Mouse (Mus musculus) myocyte (in vitro differentiated cells): ENCODE results near the gene Iqgap2. TPM values are rescaled to one million over a fixed set of nuclear protein-coding genes. Genes with fewer than 3 reads are reported as not detected.

Source experiments
- H3K27me3 ChIP-seq: one replicate; pipeline ENCODE4 v1.6.1; 2011; ENCODE audit not compliant: control insufficient read depth, insufficient read depth, insufficient read length
- H3K36me3 ChIP-seq: one replicate; pipeline ENCODE4 v1.6.1; 2011; ENCODE audit not compliant: control insufficient read depth, insufficient read depth
- H3K4me2 ChIP-seq: one replicate; pipeline ENCODE4 v1.6.1; 2011; ENCODE audit warnings: low read depth, control low read depth
- H3K4me3 ChIP-seq: one replicate; pipeline ENCODE4 v1.5.1; 2011; ENCODE audit warnings: mild to moderate bottlenecking, control low read depth, moderate library complexity
- H3K79me2 ChIP-seq: one replicate; pipeline ENCODE4 v1.6.1; 2011; ENCODE audit not compliant: control insufficient read depth, insufficient read depth
- H3ac ChIP-seq: one replicate; pipeline ENCODE4 v1.6.1; 2011; ENCODE audit not compliant: control insufficient read depth, insufficient read length
- CEBPB ChIP-seq: IDR thresholded peaks from 2 replicates; pipeline ENCODE4 v1.6.1; 2011; ENCODE audit warnings: mild to moderate bottlenecking, moderate library complexity; ENCODE audit not compliant: poor library complexity, insufficient read depth, severe bottlenecking
- E2F4 ChIP-seq: IDR thresholded peaks from one replicate; pipeline ENCODE4 v1.6.1; 2011; ENCODE audit warnings: mild to moderate bottlenecking, control low read depth, moderate library complexity; ENCODE audit not compliant: insufficient read depth
- MAX ChIP-seq: IDR thresholded peaks from one replicate; pipeline ENCODE4 v1.6.1; 2011; ENCODE audit warnings: low read depth, mild to moderate bottlenecking, control low read depth
- MYOD1 ChIP-seq, 3 experiments: IDR thresholded peaks; one replicate each; pipeline ENCODE4 v1.6.1; 2011; ENCODE audit warnings: control low read depth in 2 of 3, low read depth in 2 of 3, mild to moderate bottlenecking in 2 of 3, moderate library complexity in 1 of 3; ENCODE audit not compliant: insufficient read length in 2 of 3, control insufficient read depth in 1 of 3
- MYOG ChIP-seq, 3 experiments: IDR thresholded peaks; one replicate each; pipeline ENCODE4 v1.6.1; 2011; ENCODE audit warnings: control low read depth in 2 of 3, low read depth in 2 of 3, mild to moderate bottlenecking in 2 of 3; ENCODE audit not compliant: insufficient read length in 2 of 3, control insufficient read depth in 1 of 3, insufficient read depth in 1 of 3
- POLR2A ChIP-seq: IDR thresholded peaks from one replicate; pipeline ENCODE4 v1.6.1; 2011; ENCODE audit warnings: low read depth, mild to moderate bottlenecking, control low read depth, moderate library complexity; ENCODE audit not compliant: insufficient read length
- POLR2AphosphoS2 ChIP-seq: IDR thresholded peaks from one replicate; pipeline ENCODE4 v1.6.1; 2011; ENCODE audit warnings: low read depth, control low read depth; ENCODE audit not compliant: insufficient read length
- REST ChIP-seq: IDR thresholded peaks from one replicate; pipeline ENCODE4 v1.6.1; 2011; ENCODE audit warnings: mild to moderate bottlenecking, control low read depth, moderate library complexity; ENCODE audit not compliant: insufficient read depth, insufficient read length
- SRF ChIP-seq: IDR thresholded peaks from one replicate; pipeline ENCODE4 v1.6.1; 2011; ENCODE audit warnings: low read depth; ENCODE audit not compliant: control insufficient read depth, insufficient read length
- TCF12 ChIP-seq: IDR thresholded peaks from one replicate; pipeline ENCODE4 v1.6.1; 2011; ENCODE audit warnings: mild to moderate bottlenecking, control low read depth; ENCODE audit not compliant: poor library complexity, insufficient read depth, severe bottlenecking
- TCF3 ChIP-seq: IDR thresholded peaks from one replicate; pipeline ENCODE4 v1.6.1; 2011; ENCODE audit warnings: low read depth, control low read depth; ENCODE audit not compliant: insufficient read length
- USF1 ChIP-seq: IDR thresholded peaks from one replicate; pipeline ENCODE4 v1.6.1; 2011; ENCODE audit warnings: low read depth, mild to moderate bottlenecking, control low read depth, moderate library complexity
- polyA plus RNA-seq: library from polyadenylated mRNA; unstranded; fragments of >200 nt; fragmentation: generic; extraction: Trizol; gene quantifications from one replicate; pipeline ENCODE4 v1.2.1, GENCODE M21; 2012; ENCODE audit warnings: missing spikeins

The Iqgap2 gene
- polyA plus RNA-seq, 1 experiment: 0.02 TPM

- Histone ChIP-seq H3K4me2 (no peak overlapping the region), H3K27me3 (no peaks in the 10 kb centered on the region), H3K36me3 (no peaks in the 10 kb centered on the region), H3ac (no peak overlapping the region), H3K4me3 (no peak overlapping the region), H3K79me2 (no peaks in the 10 kb centered on the region)
- TF ChIP-seq TCF12 (no peak), MAX (no peak), MYOG (IDR thresholded peaks at IDR 0.05; ENCODE audit: control insufficient read depth in 1 of 3, insufficient read depth in 1 of 3, insufficient read length in 2 of 3, low read depth in 2 of 3) (no peak), SRF (no peak), POLR2AphosphoS2 (no peak), POLR2A (no peak), REST (no peak), TCF3 (no peak), USF1 (no peak), CEBPB (no peak), MYOD1 (IDR thresholded peaks at IDR 0.05; ENCODE audit: control insufficient read depth in 1 of 3, insufficient read length in 2 of 3, low read depth in 2 of 3) (no peak), E2F4 (no peak)
Measured at GRCm38 (mm10) chr13:95782969-95783332, 108.8 kb downstream of the Iqgap2 start.

DNA sequence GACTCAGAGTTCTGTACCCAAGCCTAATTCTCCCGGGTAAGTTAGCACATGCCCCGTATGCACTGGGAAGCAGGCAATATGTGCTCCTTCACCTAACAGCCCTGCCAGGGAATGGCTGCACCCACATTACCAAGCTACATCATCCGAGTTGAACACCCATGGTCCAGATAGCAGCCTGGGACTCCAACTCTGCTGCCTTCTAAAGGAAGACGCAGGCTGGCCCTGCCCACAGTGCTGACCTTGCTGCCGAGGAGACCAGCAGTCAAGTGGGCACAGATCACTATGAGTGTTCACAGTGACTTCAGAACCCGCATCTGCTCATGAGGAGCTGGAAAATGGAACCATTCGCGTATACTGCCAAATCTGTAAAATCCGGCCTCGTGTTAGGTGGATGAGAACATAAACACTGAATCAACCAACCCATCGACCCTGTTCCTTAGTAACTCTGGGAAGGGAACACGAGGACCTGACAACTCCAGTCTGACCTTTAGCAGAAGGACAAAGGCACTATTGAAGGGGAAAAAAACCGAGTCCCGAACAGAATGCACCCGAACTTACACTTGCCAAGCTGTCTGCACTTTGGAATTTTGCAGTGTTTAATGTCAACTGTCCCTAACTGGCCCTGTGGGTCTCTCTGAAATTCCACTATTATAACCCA lies 109.3 kb downstream of the Iqgap2 start:
- no peaks in the 10 kb centered on the region for H3K27me3 ChIP-seq

DNA sequence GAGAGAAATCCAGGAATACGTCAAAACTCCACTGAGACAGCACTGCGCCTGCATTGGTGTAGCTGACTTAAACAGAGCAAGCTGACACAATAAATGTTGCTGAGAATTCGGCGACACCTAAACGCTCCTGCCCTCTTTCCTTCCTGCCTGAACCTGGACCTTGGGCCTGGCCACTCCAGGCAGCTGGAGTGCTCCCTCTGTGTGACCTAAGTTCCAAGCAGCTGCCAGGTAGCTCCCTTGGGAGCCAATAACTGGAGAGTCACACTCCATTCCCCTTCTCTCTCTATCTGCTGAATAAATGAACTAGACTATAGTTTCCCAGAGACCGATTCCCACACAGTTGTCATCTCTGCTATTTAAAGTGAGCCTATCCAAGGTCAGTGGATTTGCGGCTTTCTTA lies 111.7 kb downstream of the Iqgap2 start:
- H3K79me2 ChIP-seq: no peaks in the 10 kb centered on the region
- H3K4me2 ChIP-seq: no peak overlapping the region
- H3K27me3 ChIP-seq: no peaks in the 10 kb centered on the region
- H3K36me3 ChIP-seq: no peaks in the 10 kb centered on the region
- H3ac ChIP-seq: no peak overlapping the region
- TF ChIP-seq SRF (no peak), MYOD1 (IDR thresholded peaks at IDR 0.05; ENCODE audit: control insufficient read depth in 1 of 3, insufficient read length in 2 of 3, low read depth in 2 of 3) (no peak)
- no peak overlapping the region for H3K4me3 ChIP-seq

More for the DNA sequence above, 109.3 kb downstream of the Iqgap2 start:
- no peak overlapping the region for H3K4me2 ChIP-seq
- H3K4me3 ChIP-seq: no peak overlapping the region
- TF ChIP-seq POLR2AphosphoS2 (no peak), POLR2A (no peak), MYOG (IDR thresholded peaks at IDR 0.05; ENCODE audit: control insufficient read depth in 1 of 3, insufficient read depth in 1 of 3, insufficient read length in 2 of 3, low read depth in 2 of 3) (no peak), REST (no peak), E2F4 (no peak)
- no peak overlapping the region for H3ac ChIP-seq
- no peaks in the 10 kb centered on the region for H3K36me3 ChIP-seq
- no peaks in the 10 kb centered on the region for H3K79me2 ChIP-seq

DNA sequence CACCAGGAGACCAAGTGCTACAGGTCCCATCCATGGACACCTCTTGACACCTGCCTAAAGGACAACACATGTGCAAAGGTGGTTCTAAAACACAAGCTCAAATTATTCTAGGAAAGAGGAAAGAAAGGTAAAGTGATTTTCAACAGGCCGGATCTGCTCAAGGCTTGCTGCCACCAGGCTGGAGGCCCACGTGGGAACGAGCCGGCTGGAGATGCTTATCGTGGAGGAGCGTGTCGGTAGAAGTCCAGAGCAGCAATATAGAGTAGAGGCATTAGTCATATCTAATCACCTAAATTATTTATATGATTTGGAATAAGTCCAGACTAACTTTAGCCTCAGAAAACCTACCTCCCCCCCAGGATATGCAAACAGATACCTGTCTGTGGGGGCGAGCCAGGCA lies 112.5 kb downstream of the Iqgap2 start:
- Histone ChIP-seq H3K4me2 (no peak overlapping the region), H3K36me3 (no peaks in the 10 kb centered on the region), H3ac (no peak overlapping the region), H3K27me3 (no peaks in the 10 kb centered on the region), H3K4me3 (no peak overlapping the region), H3K79me2 (no peaks in the 10 kb centered on the region)
- TF ChIP-seq MYOG (IDR thresholded peaks at IDR 0.05; ENCODE audit: control insufficient read depth in 1 of 3, insufficient read depth in 1 of 3, insufficient read length in 2 of 3, low read depth in 2 of 3): no peak
- no peak for TF ChIP-seq POLR2AphosphoS2
- TF ChIP-seq POLR2A: no peak
- no peak for TF ChIP-seq TCF12
- TF ChIP-seq E2F4: no peak

DNA sequence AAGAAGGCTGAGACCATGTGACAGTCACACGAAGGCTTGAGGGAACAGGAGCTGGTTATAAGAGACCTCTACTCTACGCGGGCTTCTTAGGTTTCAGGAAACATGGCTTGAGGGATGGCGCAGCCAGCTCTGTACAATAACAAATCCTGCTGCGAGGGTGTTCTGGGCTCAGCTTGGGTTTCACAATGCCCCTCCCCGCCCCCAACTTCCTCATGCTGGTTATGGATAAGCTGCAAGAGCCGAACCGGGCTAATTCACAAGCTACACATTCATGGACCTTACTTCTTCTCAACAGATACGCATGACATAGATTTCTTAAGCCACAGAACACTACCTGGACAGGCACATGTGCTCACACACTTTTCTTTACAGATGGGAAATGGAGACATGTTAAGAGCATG lies 113.0 kb downstream of the Iqgap2 start:
- no peak overlapping the region for H3K4me3 ChIP-seq
- TF ChIP-seq MAX (no peak), E2F4 (no peak), USF1 (no peak), SRF (no peak), REST (no peak), CEBPB (no peak), TCF3 (no peak), TCF12 (no peak)
- no peak overlapping the region for H3K4me2 ChIP-seq

More for the DNA sequence above, 113.0 kb downstream of the Iqgap2 start:
- Histone ChIP-seq H3K27me3 (no peaks in the 10 kb centered on the region), H3ac (no peak overlapping the region), H3K79me2 (no peaks in the 10 kb centered on the region), H3K36me3 (no peaks in the 10 kb centered on the region)
